Mouse (Mus musculus) liver, postnatal 0 days (tissue): ENCODE results near the gene Tmem8. TPM values are rescaled to one million over a fixed set of nuclear protein-coding genes. Genes with fewer than 3 reads are reported as not detected.

ENCODE experiments used
- ATAC-seq: fragments of 200-750 bp; cut with Nextera tagmentation; 2 replicates; pipeline ENCODE4 v1.8.0; 2017; ENCODE audit warnings: mild to moderate bottlenecking, moderate library complexity
- DNase-seq: peaks from one replicate; pipeline ENCODE4 v3.0.0-alpha.2; 2016
- H3K27ac ChIP-seq: fragments of 300-500 bp; sonication (generic); 2 replicates; pipeline ENCODE4 v1.5.1; 2014; ENCODE audit warnings: antibody characterized with exemption, moderate library complexity, mild to moderate bottlenecking, low read depth
- H3K27me3 ChIP-seq: fragments of 300-500 bp; sonication (generic); 2 replicates; pipeline ENCODE4 v1.6.1; 2014; ENCODE audit warnings: low read length, control low read depth, mixed read lengths; ENCODE audit not compliant: insufficient read depth
- H3K36me3 ChIP-seq: fragments of 300-500 bp; sonication (generic); replicated peaks from 2 replicates; pipeline ENCODE4 v1.6.1; 2014; ENCODE audit warnings: mild to moderate bottlenecking, control low read depth, low read length, moderate library complexity, mixed read lengths; ENCODE audit not compliant: insufficient read depth
- H3K4me1 ChIP-seq: fragments of 300-500 bp; sonication (generic); 2 replicates; pipeline ENCODE4 v1.6.1; 2014; ENCODE audit warnings: antibody characterized with exemption, mild to moderate bottlenecking, control low read depth; ENCODE audit not compliant: insufficient read depth
- H3K4me2 ChIP-seq: fragments of 300-500 bp; sonication (generic); 2 replicates; pipeline ENCODE4 v1.6.1; 2014; ENCODE audit warnings: low read depth, mild to moderate bottlenecking, low read length, moderate library complexity, mixed read lengths
- H3K4me3 ChIP-seq: fragments of 300-500 bp; sonication (generic); 2 replicates; pipeline ENCODE4 v1.5.1; 2014; ENCODE audit warnings: low read depth, low read length
- H3K9ac ChIP-seq: fragments of 300-500 bp; sonication (generic); replicated peaks from 2 replicates; pipeline ENCODE4 v1.6.1; 2014; ENCODE audit warnings: mild to moderate bottlenecking, moderate library complexity
- H3K9me3 ChIP-seq: fragments of 300-500 bp; sonication (generic); 2 replicates; pipeline ENCODE4 v1.6.1; 2016; ENCODE audit warnings: mild to moderate bottlenecking, control low read depth, low read length, mixed read lengths
- CTCF ChIP-seq: sonication (generic); IDR thresholded peaks from 2 replicates; pipeline ENCODE4 v1.5.1; 2016; ENCODE audit warnings: antibody characterized with exemption, low read depth
- EP300 ChIP-seq: IDR thresholded peaks from 2 replicates; pipeline ENCODE4 v1.6.1; 2016; ENCODE audit warnings: antibody characterized with exemption, low read depth, mild to moderate bottlenecking
- WGBS: fragments of 180-500 bp; shearing (Covaris S2); extraction: QIAGEN DNeasy Blood & Tissue Kit; methylation state at CpG from one replicate; pipeline ENCODE4 v1.1.7; 2014; ENCODE audit not compliant: insufficient replicate concordance; 5-methylcytosine and 5-hydroxymethylcytosine counted together
- polyA plus RNA-seq: library from polyadenylated mRNA; unstranded; fragments of >200 nt; fragmentation: Nextera tagmentation; extraction: Ambion mirVana; gene quantifications from 2 replicates; pipeline ENCODE4 v1.2.1, GENCODE M21; 2015

Gene Tmem8
- polyA plus RNA-seq, 1 experiment from 2014 or later, result 2.5 TPM

GRCm38 (mm10) chr17:26115205-26115898 lies 2.3 kb downstream of the Tmem8 start:
- Histone ChIP-seq H3K36me3 (no peaks in the 10 kb centered on the region), H3K9me3 (no peaks in the 10 kb centered on the region), H3K9ac (no peak overlapping the region), H3K27ac (no peak overlapping the region), H3K4me1 (peaks cover 22% of the 10 kb centered on the region), H3K4me2 (no peak overlapping the region), H3K27me3 (peaks cover 44% of the 10 kb centered on the region), H3K4me3 (no peak overlapping the region)
- 63% methylated on average over 7 of the region's 7 CpGs for WGBS
- ATAC-seq (peak; percentile 12; the same call in 1 of the 2 replicates), DNase-seq (no peak)
- TF ChIP-seq CTCF (no peak), EP300 (no peak)

DNA sequence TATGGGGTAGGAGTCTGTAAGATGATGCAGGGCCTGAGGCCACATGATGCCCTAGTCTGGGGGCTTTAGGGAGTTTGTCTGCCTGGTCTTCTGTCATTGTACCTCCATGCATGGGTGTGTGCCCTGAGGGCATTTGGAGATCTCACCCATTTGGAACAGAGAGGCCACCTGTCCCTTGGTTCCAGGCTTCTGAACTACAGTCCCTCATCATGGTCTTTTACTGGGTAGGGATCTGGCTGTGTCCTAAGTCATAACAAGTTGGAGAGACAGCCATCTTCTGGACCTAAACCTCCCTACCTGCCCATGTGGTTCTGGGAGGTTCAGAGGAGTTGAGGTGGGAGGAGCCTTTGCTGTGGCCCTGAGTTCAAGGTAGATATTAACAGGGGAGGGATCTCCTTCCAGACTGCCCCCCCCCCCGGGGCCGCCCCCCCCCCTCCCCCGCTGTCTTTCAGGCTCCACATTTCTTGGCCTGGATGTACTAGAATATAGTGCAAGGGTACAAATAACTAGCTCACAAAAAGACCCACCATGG lies 2.9 kb downstream of the Tmem8 start:
- Histone ChIP-seq H3K36me3 (no peaks in the 10 kb centered on the region), H3K4me2 (no peak overlapping the region), H3K27me3 (peaks cover 38% of the 10 kb centered on the region), H3K4me1 (peaks cover 22% of the 10 kb centered on the region), H3K9me3 (no peaks in the 10 kb centered on the region), H3K4me3 (no peak overlapping the region), H3K27ac (no peak overlapping the region), H3K9ac (no peak overlapping the region)
- DNase-seq (no peak), ATAC-seq (no peak)
- 45% methylated on average over 2 of the region's 3 CpGs for WGBS
- TF ChIP-seq EP300, result no peak
- no peak for TF ChIP-seq CTCF

DNA sequence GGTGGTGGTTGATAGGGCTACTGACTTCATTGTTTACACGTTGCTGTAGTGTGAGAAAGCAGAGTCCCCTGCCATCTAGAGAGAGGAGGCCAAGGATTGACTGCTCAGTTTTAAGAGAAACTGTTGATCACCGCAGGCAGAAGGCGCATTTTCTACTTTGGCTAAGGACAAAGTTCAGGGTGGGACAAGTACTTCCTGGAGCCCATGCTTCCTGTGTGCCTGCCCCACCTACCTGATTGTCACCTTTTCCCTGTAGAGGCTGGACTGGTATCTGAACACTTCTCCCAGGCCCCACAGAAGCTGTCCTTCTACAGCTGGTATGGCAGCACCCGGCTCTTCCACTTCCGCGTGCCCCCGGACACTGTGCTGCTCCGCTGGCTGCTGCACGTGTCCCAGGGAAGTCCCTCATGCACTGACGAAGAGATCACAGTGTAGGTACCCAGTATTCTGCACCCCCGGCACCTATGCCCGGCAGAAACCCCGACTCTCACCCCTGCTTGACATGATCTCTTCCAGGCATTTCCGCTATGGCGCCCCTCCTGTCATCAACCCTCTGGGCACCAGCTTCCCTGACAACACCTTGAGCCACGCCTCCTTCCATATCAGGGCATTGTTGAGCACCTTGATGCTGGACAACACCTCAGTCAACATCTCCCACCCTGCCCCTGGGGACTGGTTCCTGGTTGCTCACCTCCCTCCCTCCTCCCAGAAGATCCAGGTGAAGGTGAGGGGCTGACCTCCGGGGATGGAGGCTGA lies 3.6 kb downstream of the Tmem8 start:
- H3K9me3 ChIP-seq, result no peaks in the 10 kb centered on the region
- H3K27ac ChIP-seq, result no peak overlapping the region

DNA sequence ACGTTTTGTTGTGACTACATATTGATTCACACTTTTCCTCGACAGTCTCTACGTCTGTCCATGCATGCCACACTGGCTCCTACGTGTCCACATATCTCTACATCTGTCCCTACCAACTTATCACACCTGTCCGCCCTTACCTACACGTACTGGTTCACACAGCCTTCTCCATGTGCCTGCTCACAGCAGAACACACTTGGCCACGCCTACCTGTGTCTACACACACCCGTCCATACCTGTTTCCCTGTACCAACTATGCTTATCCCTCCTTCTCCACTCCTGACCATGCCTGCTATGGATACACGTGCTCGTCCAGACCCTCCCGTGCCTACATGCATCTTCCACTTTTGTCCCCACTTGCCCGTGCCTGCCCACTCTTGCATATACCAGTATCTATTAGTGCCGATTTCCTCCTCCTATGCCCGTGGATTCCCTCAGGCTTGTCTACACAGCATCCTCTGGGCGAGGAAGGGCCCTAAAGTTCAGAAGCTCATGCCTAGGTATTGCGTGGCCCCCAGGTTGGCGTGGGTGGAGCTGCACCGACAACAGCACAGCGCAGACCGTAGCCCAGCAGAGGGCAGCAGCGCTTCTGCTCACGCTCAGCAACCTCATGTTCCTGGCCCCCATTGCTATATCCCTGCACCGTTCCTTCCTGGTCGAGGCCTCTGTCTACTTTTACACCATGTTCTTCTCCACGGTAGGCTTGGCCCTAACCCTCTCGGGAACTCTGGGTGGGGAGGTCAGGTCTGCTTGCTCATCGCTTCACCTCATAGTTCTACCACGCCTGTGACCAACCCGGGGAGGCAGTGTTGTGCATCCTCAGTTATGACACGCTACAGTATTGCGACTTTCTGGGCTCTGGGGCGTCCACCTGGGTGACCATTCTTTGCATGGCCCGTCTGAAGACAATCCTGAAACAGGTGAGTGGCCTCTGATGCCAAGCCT lies 6.9 kb downstream of the Tmem8 start:
- Histone ChIP-seq H3K36me3 (no peaks in the 10 kb centered on the region), H3K27me3 (peaks cover 3% of the 10 kb centered on the region; the same call in 1 of the 2 replicates), H3K4me2 (no peak overlapping the region), H3K9ac (no peak overlapping the region), H3K4me1 (peaks cover 16% of the 10 kb centered on the region), H3K4me3 (no peak overlapping the region), H3K9me3 (no peaks in the 10 kb centered on the region), H3K27ac (no peak overlapping the region)
- ATAC-seq, result peak; percentile 48; the same call in 1 of the 2 replicates
- DNase-seq, result peak; percentile 82
- 38% methylated on average over 33 of the region's 33 CpGs for WGBS
- TF ChIP-seq CTCF (peak; percentile 89), EP300 (no peak)

More for the DNA sequence above, 3.6 kb downstream of the Tmem8 start:
- DNase-seq, result no peak
- no peak for ATAC-seq
- no peak overlapping the region for H3K4me3 ChIP-seq
- H3K27me3 ChIP-seq, result peaks cover 32% of the 10 kb centered on the region
- TF ChIP-seq CTCF (no peak), EP300 (no peak)
- H3K36me3 ChIP-seq, result no peaks in the 10 kb centered on the region
- no peak overlapping the region for H3K9ac ChIP-seq
- no peak overlapping the region for H3K4me2 ChIP-seq
- peaks cover 22% of the 10 kb centered on the region for H3K4me1 ChIP-seq
- 76% methylated on average over 16 of the region's 17 CpGs for WGBS

GRCm38 (mm10) chr17:26122431-26123140 lies 9.5 kb downstream of the Tmem8 start:
- Histone ChIP-seq H3K9ac (no peak overlapping the region), H3K4me2 (no peak overlapping the region; the same call in 1 of the 2 replicates)

More at GRCm38 (mm10) chr17:26122431-26123140, 9.5 kb downstream of the Tmem8 start:
- ATAC-seq, result no peak
- Histone ChIP-seq H3K9me3 (no peaks in the 10 kb centered on the region), H3K4me3 (peak overlapping the region; percentile 88; the same call in 1 of the 2 replicates), H3K4me1 (peaks cover 7% of the 10 kb centered on the region), H3K27ac (no peak overlapping the region), H3K27me3 (no peaks in the 10 kb centered on the region), H3K36me3 (peaks cover 15% of the 10 kb centered on the region)
- DNase-seq, result no peak
- 64% methylated on average over 5 of the region's 5 CpGs for WGBS
- no peak for TF ChIP-seq CTCF
- TF ChIP-seq EP300, result no peak
